Mouse (Mus musculus) kidney, postnatal 4 days (tissue): ENCODE data around the gene Sec24c.
A peak's percentile ranks its signal among the peaks of the same experiment; 100 is the strongest.

ENCODE experiments used
- DNase-seq, 2 experiments: peaks; one replicate each; pipeline ENCODE4 v3.0.0; 2021; ENCODE audit warnings: mixed read lengths in 2 of 2

Sec24c gene

GRCm38 (mm10) chr14:20735892-20736390 is 61.8 kb downstream of the Sec24c start:
- DNase-seq, result no peak

GRCm38 (mm10) chr14:20737306-20737705 is 63.2 kb downstream of the Sec24c start:
- DNase-seq, result peak; percentile 80 to 85

GRCm38 (mm10) chr14:20738511-20738910 is 64.4 kb downstream of the Sec24c start:
- no peak for DNase-seq

GRCm38 (mm10) chr14:20741301-20741700 is 67.2 kb downstream of the Sec24c start:
- DNase-seq, result no peak

- DNase-seq, result peak in 1 of 2 experiments; percentile 51
These were observed 69.5 kb downstream of the Sec24c start for GRCm38 (mm10) chr14:20743614-20744013.
